Mouse (Mus musculus): ENCODE data around the gene Wscd1. TPM values are rescaled to one million over a fixed set of nuclear protein-coding genes. Genes with fewer than 3 reads are reported as not detected.

Wscd1 gene
- polyA plus RNA-seq, 1 experiment = not detected

DNA sequence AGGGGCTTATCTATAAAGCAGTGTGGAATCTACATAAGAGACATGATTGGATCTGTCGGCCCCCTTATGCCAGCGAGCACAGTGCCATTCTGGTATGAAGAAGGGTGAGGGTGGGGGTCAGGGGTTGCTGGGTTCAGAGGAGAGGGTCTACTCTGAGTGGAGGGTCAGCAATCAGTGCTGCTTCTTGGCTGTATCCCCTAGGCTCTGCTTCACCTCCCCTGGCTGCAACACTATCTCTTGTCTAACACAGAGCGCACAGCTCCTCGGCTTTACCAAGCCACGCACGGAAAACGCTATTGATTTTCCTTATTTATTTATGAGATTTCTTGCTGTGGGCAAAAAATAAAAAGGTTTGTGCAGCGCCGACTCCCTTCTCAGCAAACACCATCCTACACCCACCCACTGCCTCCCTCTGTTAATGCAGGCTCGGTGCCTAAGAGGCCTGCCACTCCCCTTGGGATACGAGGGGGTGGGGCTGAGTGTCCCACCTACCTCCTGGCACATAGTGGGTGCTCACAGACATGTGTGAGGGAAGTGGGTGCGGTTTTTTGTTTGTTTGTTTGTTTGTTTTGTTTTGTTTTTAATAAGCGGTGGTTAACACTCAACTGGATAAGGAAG, 32.1 kb downstream of the Wscd1 start:
- TF ChIP-seq FLI1 (IDR thresholded peaks at IDR 0.05; ENCODE audit: low read length) (no peak), GATA1 (IDR thresholded peaks at IDR 0.05; ENCODE audit: borderline replicate concordance, low read length) (no peak)
- Histone ChIP-seq H3K36me3 (replicated peaks; ENCODE audit: low read length) (no peaks in the 10 kb centered on the region), H3K9me3 (peaks cover 39% of the 10 kb centered on the region), H3K4me1 (peaks cover 4% of the 10 kb centered on the region; the same call in 1 of the 2 replicates), H3K27me3 (replicated peaks) (peaks cover 2% of the 10 kb centered on the region), H3K4me3 (replicated peaks) (no peak overlapping the region)

DNA sequence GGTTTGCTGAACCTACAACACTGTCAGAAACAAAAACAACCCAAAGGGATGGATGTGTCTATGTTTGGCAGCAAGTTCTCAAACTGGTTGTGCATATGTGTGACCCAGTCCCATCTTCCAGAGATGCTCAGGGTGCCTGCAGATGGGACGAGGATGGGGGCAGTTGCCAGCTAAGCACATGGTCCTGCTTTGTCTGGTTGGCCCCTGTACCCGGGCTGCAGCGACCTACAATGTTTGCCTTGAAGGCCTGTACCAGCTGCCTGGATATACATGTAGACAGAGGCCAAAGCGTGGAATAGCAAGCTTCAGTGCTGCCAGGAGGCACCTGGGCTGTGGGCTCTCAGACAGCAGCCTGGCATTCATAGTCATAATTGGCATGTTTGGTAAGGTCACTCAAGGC, 35.8 kb downstream of the Wscd1 start:
- TF ChIP-seq FLI1 (IDR thresholded peaks at IDR 0.05; ENCODE audit: low read length) (no peak), GATA1 (IDR thresholded peaks at IDR 0.05; ENCODE audit: borderline replicate concordance, low read length) (no peak)
- Histone ChIP-seq H3K36me3 (replicated peaks; ENCODE audit: low read length) (no peaks in the 10 kb centered on the region), H3K4me3 (replicated peaks) (no peak overlapping the region), H3K9me3 (peaks cover 40% of the 10 kb centered on the region), H3K27me3 (replicated peaks) (peaks cover 2% of the 10 kb centered on the region), H3K4me1 (peaks cover 4% of the 10 kb centered on the region; the same call in 1 of the 2 replicates)

DNA sequence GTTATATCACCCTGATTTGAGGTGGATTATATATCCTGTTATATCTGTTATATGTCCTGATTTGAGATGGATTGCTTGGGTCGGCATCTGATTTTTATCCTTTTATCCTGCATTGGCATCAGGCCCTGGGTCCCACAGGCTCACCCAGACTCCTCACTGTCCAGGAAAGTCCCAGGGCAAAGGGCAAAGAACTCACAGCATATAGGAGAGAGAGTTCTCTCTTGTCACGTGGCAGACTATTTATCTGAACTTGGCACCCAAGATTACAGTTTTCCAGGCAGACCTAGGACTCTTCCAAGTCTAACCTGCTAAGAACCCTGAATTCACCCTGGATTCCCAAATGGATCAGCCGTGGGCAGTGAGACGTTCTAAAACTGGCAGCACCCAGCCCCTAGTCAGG, 38.5 kb downstream of the Wscd1 start:
- Histone ChIP-seq H3K4me3 (replicated peaks) (no peak overlapping the region), H3K27me3 (replicated peaks) (no peaks in the 10 kb centered on the region), H3K4me1 (no peaks in the 10 kb centered on the region; the same call in 1 of the 2 replicates), H3K36me3 (replicated peaks; ENCODE audit: low read length) (no peaks in the 10 kb centered on the region), H3K9me3 (peaks cover 15% of the 10 kb centered on the region)
- no peak for TF ChIP-seq GATA1 (IDR thresholded peaks at IDR 0.05; ENCODE audit: borderline replicate concordance, low read length)
- no peak for TF ChIP-seq FLI1 (IDR thresholded peaks at IDR 0.05; ENCODE audit: low read length)

DNA sequence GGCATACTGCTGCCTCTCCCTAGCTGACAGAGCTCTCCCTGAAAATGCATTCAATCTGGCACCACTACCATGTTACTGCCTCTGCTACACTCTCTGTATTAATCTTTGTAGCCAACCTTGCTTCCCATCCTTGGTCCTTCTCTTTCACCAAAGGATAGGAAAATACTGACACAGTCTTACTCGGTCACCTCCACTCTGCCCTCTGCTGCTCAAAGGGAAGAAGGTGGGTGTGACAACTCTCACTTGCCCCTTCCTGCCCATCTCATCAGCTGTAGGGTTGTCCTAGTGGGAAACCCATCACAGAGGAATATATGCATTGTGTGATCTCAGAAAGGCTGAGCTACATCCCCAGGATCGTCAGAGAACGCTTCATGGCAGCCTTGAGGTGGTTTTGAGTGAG, 40.5 kb downstream of the Wscd1 start:
- Histone ChIP-seq H3K9me3 (peaks cover 4% of the 10 kb centered on the region), H3K36me3 (replicated peaks; ENCODE audit: low read length) (no peaks in the 10 kb centered on the region), H3K4me3 (replicated peaks) (no peak overlapping the region), H3K4me1 (no peaks in the 10 kb centered on the region), H3K27me3 (replicated peaks) (no peaks in the 10 kb centered on the region)
- TF ChIP-seq GATA1 (IDR thresholded peaks at IDR 0.05; ENCODE audit: borderline replicate concordance, low read length) (no peak), FLI1 (IDR thresholded peaks at IDR 0.05; ENCODE audit: low read length) (no peak)

DNA sequence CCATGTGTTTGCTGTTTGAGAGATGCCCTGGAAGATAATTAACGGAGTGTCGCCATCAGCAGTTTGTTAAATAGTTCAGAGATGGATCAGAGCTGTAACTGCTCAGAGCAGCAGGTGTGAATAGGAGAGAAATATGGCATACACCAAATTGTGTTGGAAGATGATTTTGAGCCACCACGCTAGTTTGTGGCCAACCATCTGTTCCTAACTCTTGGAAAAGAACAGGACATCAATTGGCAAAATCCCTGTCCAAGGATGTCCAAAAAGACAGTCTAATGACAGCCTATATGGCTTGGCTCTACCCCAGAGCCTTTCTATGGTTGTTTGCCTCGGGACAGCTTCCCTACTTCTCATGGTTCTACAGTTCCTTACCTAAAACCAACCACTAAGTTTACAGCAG, 49.5 kb downstream of the Wscd1 start:
- TF ChIP-seq FLI1 (IDR thresholded peaks at IDR 0.05; ENCODE audit: low read length) = no peak
- no peak for TF ChIP-seq GATA1 (IDR thresholded peaks at IDR 0.05; ENCODE audit: borderline replicate concordance, low read length)
- Histone ChIP-seq H3K9me3 (peaks cover 13% of the 10 kb centered on the region), H3K4me1 (no peaks in the 10 kb centered on the region), H3K27me3 (replicated peaks) (no peaks in the 10 kb centered on the region), H3K36me3 (replicated peaks; ENCODE audit: low read length) (no peaks in the 10 kb centered on the region), H3K4me3 (replicated peaks) (no peak overlapping the region)

DNA sequence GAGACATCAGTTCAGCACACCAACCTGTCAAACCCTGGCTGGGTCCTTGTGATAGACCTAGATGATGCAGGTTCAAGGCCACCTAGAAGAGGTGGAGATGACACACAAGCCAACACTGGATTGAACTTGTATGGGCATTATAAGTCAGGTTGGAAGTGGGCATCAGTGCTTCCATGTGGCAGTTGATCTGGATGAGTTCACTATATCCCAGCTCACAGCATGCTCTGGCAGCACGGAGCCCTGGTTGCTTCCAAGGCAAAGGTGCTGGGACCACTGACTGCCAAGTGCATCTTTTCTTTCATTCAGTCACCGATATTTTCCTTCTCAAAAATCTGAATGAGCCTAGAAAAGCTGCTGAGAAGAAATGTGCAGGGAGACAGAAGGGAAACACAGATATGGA, 58.8 kb downstream of the Wscd1 start:
- no peaks in the 10 kb centered on the region for H3K36me3 ChIP-seq (replicated peaks; ENCODE audit: low read length)
- H3K9me3 ChIP-seq = no peaks in the 10 kb centered on the region
- TF ChIP-seq GATA1 (IDR thresholded peaks at IDR 0.05; ENCODE audit: borderline replicate concordance, low read length) = no peak
- TF ChIP-seq FLI1 (IDR thresholded peaks at IDR 0.05; ENCODE audit: low read length) = no peak
- no peaks in the 10 kb centered on the region for H3K4me1 ChIP-seq
- no peaks in the 10 kb centered on the region for H3K27me3 ChIP-seq (replicated peaks)
- H3K4me3 ChIP-seq (replicated peaks) = no peak overlapping the region

DNA sequence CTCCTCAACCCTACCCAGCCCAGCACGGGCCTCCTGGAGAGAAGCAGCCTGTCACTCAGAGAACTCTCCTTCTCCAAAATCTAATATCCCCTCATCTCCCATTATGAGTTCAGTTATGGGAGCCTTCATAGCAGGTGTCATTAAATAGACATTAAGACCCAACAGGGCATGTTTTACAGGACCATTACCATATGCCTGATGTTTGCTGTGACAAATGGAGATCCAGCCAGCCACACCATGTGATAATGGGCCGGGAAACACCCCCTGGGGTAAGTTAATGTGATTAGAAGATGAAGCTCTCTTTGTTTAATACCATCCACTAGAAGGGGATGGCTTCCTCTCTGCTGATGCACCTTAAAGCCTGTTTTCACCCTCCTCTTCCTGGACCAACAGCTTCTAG, 62.1 kb downstream of the Wscd1 start:
- H3K27me3 ChIP-seq (replicated peaks) = no peaks in the 10 kb centered on the region
- no peaks in the 10 kb centered on the region for H3K36me3 ChIP-seq (replicated peaks; ENCODE audit: low read length)
- no peak overlapping the region for H3K4me3 ChIP-seq (replicated peaks)
- no peak for TF ChIP-seq FLI1 (IDR thresholded peaks at IDR 0.05; ENCODE audit: low read length)
- TF ChIP-seq GATA1 (IDR thresholded peaks at IDR 0.05; ENCODE audit: borderline replicate concordance, low read length) = no peak
- H3K9me3 ChIP-seq = no peaks in the 10 kb centered on the region
- H3K4me1 ChIP-seq = no peaks in the 10 kb centered on the region

DNA sequence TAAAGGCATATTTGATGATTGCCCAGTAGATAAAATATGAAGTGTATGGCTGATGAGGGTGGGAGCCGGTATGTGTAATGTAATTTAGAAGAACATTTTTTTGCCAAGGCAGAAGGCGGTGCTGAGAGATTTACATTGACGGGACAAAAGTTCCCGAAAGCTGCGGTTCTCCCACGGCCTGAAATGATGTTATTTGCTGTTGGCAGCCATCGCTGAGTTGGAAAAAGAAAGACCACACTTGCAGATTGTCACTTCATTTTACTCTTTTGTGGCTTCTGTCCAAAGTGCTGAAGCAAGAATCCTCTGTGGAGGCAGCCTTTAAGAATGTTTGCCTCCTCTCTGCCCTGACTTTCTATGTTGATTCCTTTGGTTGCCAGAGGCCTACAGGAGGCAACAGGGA, 63.2 kb downstream of the Wscd1 start:
- Histone ChIP-seq H3K27me3 (replicated peaks) (no peaks in the 10 kb centered on the region), H3K4me1 (no peaks in the 10 kb centered on the region), H3K4me3 (replicated peaks) (no peak overlapping the region), H3K9me3 (no peaks in the 10 kb centered on the region), H3K36me3 (replicated peaks; ENCODE audit: low read length) (no peaks in the 10 kb centered on the region)
- TF ChIP-seq FLI1 (IDR thresholded peaks at IDR 0.05; ENCODE audit: low read length) = no peak
- no peak for TF ChIP-seq GATA1 (IDR thresholded peaks at IDR 0.05; ENCODE audit: borderline replicate concordance, low read length)

DNA sequence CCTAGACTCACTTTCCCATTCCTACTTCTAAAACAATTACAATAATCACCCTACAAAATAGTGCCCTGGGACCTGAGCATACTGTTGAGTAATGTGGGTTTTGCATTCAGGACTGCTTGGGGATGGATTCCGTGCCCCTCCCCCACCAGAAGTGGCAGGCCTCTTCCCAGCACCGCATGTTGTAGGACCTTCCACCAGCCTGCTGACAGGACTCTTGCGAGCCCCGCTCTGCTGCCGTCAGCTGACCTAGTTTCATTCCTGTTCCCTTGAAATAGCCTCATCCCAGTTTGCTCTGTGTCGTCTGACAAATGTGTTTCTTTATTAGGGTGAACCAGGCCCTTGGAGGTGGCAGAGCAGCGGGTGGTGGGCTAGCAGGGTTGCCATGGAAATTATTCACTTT, 64.8 kb downstream of the Wscd1 start:
- H3K36me3 ChIP-seq (replicated peaks; ENCODE audit: low read length) = no peaks in the 10 kb centered on the region

DNA sequence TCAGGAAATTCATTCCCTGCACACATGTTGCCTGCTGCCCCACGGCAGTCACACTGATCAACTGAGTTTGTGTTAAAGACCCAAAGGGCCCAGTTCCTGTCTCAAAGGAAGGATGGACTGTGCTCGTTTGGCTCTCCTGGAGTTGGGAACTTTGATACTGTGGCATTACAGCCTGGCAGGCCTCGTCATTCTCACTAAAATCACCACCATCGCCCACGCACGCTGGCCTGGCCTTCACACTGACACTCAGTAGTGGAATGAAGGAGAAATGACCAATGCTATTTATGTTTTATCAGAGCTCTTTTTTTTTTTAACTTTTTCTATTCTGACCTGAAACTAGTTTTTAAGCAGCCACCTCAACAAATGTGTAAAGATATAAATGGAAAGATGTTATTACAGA, 65.6 kb downstream of the Wscd1 start:
- H3K27me3 ChIP-seq (replicated peaks) = no peaks in the 10 kb centered on the region
- TF ChIP-seq FLI1 (IDR thresholded peaks at IDR 0.05; ENCODE audit: low read length) = no peak
- TF ChIP-seq GATA1 (IDR thresholded peaks at IDR 0.05; ENCODE audit: borderline replicate concordance, low read length) = no peak
- H3K36me3 ChIP-seq (replicated peaks; ENCODE audit: low read length) = no peaks in the 10 kb centered on the region
- H3K9me3 ChIP-seq = no peaks in the 10 kb centered on the region
- H3K4me1 ChIP-seq = no peaks in the 10 kb centered on the region
- no peak overlapping the region for H3K4me3 ChIP-seq (replicated peaks)

More for the DNA sequence above, 64.8 kb downstream of the Wscd1 start:
- TF ChIP-seq FLI1 (IDR thresholded peaks at IDR 0.05; ENCODE audit: low read length) (no peak), GATA1 (IDR thresholded peaks at IDR 0.05; ENCODE audit: borderline replicate concordance, low read length) (no peak)
- Histone ChIP-seq H3K9me3 (no peaks in the 10 kb centered on the region), H3K4me3 (replicated peaks) (no peak overlapping the region), H3K4me1 (no peaks in the 10 kb centered on the region), H3K27me3 (replicated peaks) (no peaks in the 10 kb centered on the region)

DNA sequence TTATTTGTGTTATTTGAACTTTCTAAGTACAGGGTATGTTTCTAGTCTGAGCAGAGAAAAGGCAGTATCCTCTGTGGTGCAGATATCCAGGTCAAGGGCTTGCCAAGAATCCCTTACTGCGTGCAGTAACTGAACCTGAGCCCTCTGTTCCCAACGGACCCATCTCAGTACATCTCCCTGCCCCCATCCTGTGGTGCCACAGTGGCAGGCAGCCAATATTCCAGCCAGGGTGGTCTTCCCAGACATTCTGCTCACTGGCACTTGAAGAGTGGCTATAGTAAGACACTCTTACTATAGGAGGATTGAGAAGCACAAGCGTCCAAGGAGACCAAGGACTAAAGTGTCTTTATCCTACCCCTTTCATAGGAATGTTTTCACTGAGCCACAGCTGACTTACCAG, 67.2 kb downstream of the Wscd1 start:
- Histone ChIP-seq H3K4me1 (no peaks in the 10 kb centered on the region), H3K27me3 (replicated peaks) (no peaks in the 10 kb centered on the region), H3K9me3 (no peaks in the 10 kb centered on the region), H3K36me3 (replicated peaks; ENCODE audit: low read length) (no peaks in the 10 kb centered on the region), H3K4me3 (replicated peaks) (no peak overlapping the region)
- no peak for TF ChIP-seq FLI1 (IDR thresholded peaks at IDR 0.05; ENCODE audit: low read length)
- TF ChIP-seq GATA1 (IDR thresholded peaks at IDR 0.05; ENCODE audit: borderline replicate concordance, low read length) = no peak

All from megakaryocyte, embryonic 14.5 days (primary cell).